ENCODE assay signal across 8 mouse cellular contexts in the genomic region with DNA sequence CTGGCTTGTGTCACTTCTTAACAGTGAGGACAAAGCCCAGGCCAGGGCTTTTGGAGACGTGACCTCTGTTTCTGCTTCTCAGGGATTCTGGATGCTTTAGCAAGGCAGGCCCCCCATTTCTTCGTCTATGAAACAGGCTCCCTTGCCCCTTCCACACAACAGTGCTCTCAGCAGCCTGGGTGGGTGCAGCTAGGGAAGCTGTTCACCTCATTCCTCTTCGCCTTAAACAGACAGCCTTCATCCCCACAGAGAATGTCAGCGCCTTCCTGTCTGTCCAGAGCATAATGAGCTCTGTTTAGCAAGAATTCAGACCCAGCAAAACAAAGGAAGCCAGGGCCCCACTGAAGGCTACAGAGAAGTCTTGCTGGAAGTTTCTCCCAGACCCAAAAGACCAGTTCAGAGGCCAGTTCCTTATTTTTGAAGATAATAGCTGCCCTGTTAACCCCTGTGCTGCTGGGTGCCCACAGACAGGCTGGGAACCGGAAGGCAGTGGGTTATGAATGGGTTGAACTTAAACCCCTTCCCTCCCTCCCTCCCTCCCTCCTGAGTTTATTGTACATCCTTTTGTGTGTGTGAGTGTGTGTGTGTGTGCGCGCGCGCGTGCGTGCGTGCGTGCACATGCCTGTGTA. TPM values are rescaled to one million over a fixed set of nuclear protein-coding genes. Genes with fewer than 3 reads are reported as not detected.
DNase-seq lines count a peak whose midpoint lies in the region; ATAC-seq and TF ChIP-seq lines count a peak whose summit lies in the region.

No protein-coding gene starts in this region.

- H3K27me3 ChIP-seq in heart, embryonic 10.5 days (ENCODE audit: insufficient read depth, poor library complexity, severe bottlenecking) = no peaks in the 10 kb centered on the region

- H3K9me3 ChIP-seq in heart, embryonic 10.5 days = no peaks in the 10 kb centered on the region

- peak; percentile 81 for ATAC-seq in megakaryocyte, adult 5-6 weeks (ENCODE audit: poor library complexity, severe bottlenecking)

- WGBS in heart, embryonic 10.5 days = 62% methylated on average over 13 of the region's 13 CpGs

- intact Hi-C loops in left cerebral cortex, postnatal 36 days (cut with DNase I) = no loop called here

- peak; percentile 69 for DNase-seq in CD4-positive, CD25-positive, alpha-beta regulatory T cell, adult 2 months (ENCODE audit: low read depth, low spot score)
- peak; percentile 48 for DNase-seq in brain, embryonic 14.5 days (ENCODE audit: low read depth)
- no peak for DNase-seq in heart, embryonic 10.5 days (ENCODE audit: low spot score)
- DNase-seq in kidney, postnatal 14 days = peak; percentile 60
- no peak for DNase-seq in frontal cortex, postnatal 25 days (ENCODE audit: low spot score in 2 of 2)
- no peak for DNase-seq in left cerebral cortex, postnatal 36 days (ENCODE audit: low spot score in 2 of 2)
- no peak for DNase-seq in ovary, postnatal 14 days (ENCODE audit: low spot score)

- no peaks in the 10 kb centered on the region for H3K36me3 ChIP-seq in heart, embryonic 10.5 days

- peaks cover 43% of the 10 kb centered on the region for H3K4me1 ChIP-seq in heart, embryonic 10.5 days

- no peak overlapping the region for H3K4me3 ChIP-seq in heart, embryonic 10.5 days

- TF ChIP-seq CTCF in brain, embryonic 14.5 days (IDR thresholded peaks at IDR 0.05; ENCODE audit: borderline replicate concordance, extremely low read depth, insufficient read depth, insufficient read length) = no peak

- no peak for TF ChIP-seq POLR2A in brain, embryonic 14.5 days (IDR thresholded peaks at IDR 0.05; ENCODE audit: borderline replicate concordance, extremely low read depth, insufficient read depth, insufficient read length, poor library complexity, severe bottlenecking)

- H3K27ac ChIP-seq in heart, embryonic 10.5 days = peak overlapping the region; percentile 85

RNA-seq across cellular contexts. Expression of a gene that starts 47.3 kb away (rescaled TPM):
- polyA plus RNA-seq in brain, embryonic 14.5 days (2012; rRNA removed) = 18.8 and 34.6 TPM in 2 replicates
- polyA plus RNA-seq in heart, embryonic 10.5 days (2016; fragmentation: Nextera tagmentation; extraction: Ambion mirVana) = 12.5 and 17.9 TPM in 2 replicates
- total RNA-seq in megakaryocyte, adult 5-6 weeks (2015) = 27.4 and 30.3 TPM in 2 replicates
- total RNA-seq in megakaryocyte, adult 5-6 weeks (2017) = 39.8 and 43.5 TPM in 2 replicates
- 100 to 1,000 TPM; 102 to 112 TPM for total RNA-seq in left cerebral cortex, postnatal 36 days (2021)

Comparison
In these comparisons a context has a peak if more than half of its experiments do, and no peak if none do; other contexts are left out.
1. DNase-seq: peak in CD4-positive, CD25-positive, alpha-beta regulatory T cell, adult 2 months (single experiment), brain, embryonic 14.5 days (single experiment) and kidney, postnatal 14 days (single experiment); none in heart, embryonic 10.5 days (single experiment), frontal cortex, postnatal 25 days (0 of 2), left cerebral cortex, postnatal 36 days (0 of 2) and ovary, postnatal 14 days (single experiment).